Mouse (Mus musculus) retina, postnatal 1 day (tissue): ENCODE data around the gene Adam6a.
"Not testable (repeated sequence)": the region's sequence is repeated elsewhere in the genome, so short reads cannot be mapped to it uniquely, and the experiment has no call there.

Experiments
- DNase-seq: peaks from one replicate; pipeline ENCODE4 v3.0.0-alpha.2; 2012

Adam6a gene

DNA sequence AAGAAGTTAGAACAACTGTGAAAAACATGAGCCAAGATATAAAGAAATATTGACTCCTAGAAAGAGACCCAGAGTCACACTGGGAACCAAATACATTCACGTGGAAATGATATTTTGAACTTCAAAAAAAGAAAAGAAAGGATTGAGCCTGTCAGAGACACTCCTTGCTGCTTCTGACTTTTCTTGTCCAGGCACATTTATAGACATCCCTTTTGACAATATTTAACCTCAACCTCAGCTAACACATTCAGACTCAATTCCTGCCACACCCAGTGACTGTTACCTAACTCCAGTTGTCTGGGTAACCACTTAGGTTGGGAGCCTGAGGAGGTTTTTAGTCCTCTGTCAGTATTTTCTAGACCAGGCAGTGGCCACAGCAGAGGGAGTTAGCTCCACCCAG, at the start of gene Adam6a:
Gene Adam6a, plus strand, starts transcription at position 301 of the 400 bp plus-strand sequence.
- DNase-seq = not testable (repeated sequence)

DNA sequence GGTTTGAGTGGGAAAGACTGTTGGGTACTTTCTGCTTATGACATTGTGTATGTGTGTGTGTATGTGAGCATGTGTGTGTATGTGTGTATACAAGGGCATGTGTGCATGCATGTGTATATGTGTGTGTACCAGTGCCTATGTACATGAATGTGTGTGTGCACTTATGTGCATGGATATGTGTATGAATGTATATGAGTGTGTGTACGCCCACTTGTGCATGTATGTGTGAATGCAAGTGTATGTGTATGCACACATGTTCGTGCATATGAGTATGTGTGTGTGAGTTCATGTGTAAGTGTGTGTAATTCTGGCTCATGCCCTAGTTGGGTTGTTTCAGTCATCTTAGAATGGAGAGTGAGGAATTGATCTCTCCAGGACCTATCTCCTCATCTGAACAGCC, 17.8 kb upstream of the Adam6a start:
- DNase-seq = no peak

DNA sequence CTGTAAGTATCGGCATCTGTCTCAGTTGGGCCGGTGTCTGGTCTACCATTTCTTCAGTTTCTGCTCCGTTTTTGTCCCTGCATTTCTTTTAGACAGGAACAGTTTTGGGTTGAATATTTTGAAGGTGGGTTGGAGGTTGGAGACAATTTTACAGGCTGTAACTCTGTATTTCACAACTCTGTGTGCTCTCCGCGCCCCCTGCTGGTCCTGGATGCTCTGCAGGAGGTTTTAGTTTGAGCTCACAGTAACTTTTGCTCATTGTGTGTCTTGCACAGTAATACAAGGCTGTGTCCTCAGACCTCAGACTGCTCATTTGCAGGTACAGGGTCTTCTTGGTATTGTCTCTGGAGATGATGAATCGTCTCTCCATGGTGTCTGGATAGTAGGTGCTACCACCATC, 34.5 kb downstream of the Adam6a start:
- DNase-seq = no peak

GRCm38 (mm10) chr12:113588001-113588400, 44.3 kb downstream of the Adam6a start:
- DNase-seq = no peak
